Mouse (Mus musculus): ENCODE data around the gene P4ha3.
A peak's percentile ranks its signal among the peaks of the same experiment; 100 is the strongest.
"Not testable (repeated sequence)": the region's sequence is repeated elsewhere in the genome, so short reads cannot be mapped to it uniquely, and the experiment has no call there.

P4ha3 gene

GRCm38 (mm10) chr7:100285383-100285782 is at the start of gene P4ha3:
TSS of gene P4ha3 (plus strand) at chr7:100285520.
- DNase-seq (ENCODE audit: low spot score) = no peak

- no peak for DNase-seq (ENCODE audit: low spot score)
These were observed 47.0 kb upstream of the P4ha3 start for GRCm38 (mm10) chr7:100238271-100238670.

GRCm38 (mm10) chr7:100240601-100241000 is 44.7 kb upstream of the P4ha3 start:
- DNase-seq (ENCODE audit: low spot score) = no peak

- DNase-seq (ENCODE audit: low spot score) = no peak
These were observed 42.3 kb upstream of the P4ha3 start for GRCm38 (mm10) chr7:100243007-100243406.

GRCm38 (mm10) chr7:100244225-100244624 is 41.1 kb upstream of the P4ha3 start:
- DNase-seq (ENCODE audit: low spot score) = no peak

GRCm38 (mm10) chr7:100245176-100245575 is 40.1 kb upstream of the P4ha3 start:
- no peak for DNase-seq (ENCODE audit: low spot score)

- DNase-seq (ENCODE audit: low spot score) = no peak
These were observed 34.7 kb upstream of the P4ha3 start for GRCm38 (mm10) chr7:100250667-100251066.

- DNase-seq (ENCODE audit: low spot score) = no peak
These were observed 23.0 kb upstream of the P4ha3 start for GRCm38 (mm10) chr7:100262350-100262749.

GRCm38 (mm10) chr7:100264934-100265333 is 20.4 kb upstream of the P4ha3 start:
- DNase-seq (ENCODE audit: low spot score) = not testable (repeated sequence)

- no peak for DNase-seq (ENCODE audit: low spot score)
These were observed 13.0 kb upstream of the P4ha3 start for GRCm38 (mm10) chr7:100272369-100272768.

GRCm38 (mm10) chr7:100274507-100274906 is 10.8 kb upstream of the P4ha3 start:
- no peak for DNase-seq (ENCODE audit: low spot score)

GRCm38 (mm10) chr7:100276397-100276796 is 8.9 kb upstream of the P4ha3 start:
- no peak for DNase-seq (ENCODE audit: low spot score)

- DNase-seq (ENCODE audit: low spot score) = no peak
These were observed 5.5 kb upstream of the P4ha3 start for GRCm38 (mm10) chr7:100279803-100280202.

GRCm38 (mm10) chr7:100281596-100281995 is 3.7 kb upstream of the P4ha3 start:
- DNase-seq (ENCODE audit: low spot score) = no peak

- DNase-seq (ENCODE audit: low spot score) = no peak
These were observed 2.0 kb upstream of the P4ha3 start for GRCm38 (mm10) chr7:100283298-100283697.

- DNase-seq (ENCODE audit: low spot score) = peak; percentile 74
These were observed 2.6 kb downstream of the P4ha3 start for GRCm38 (mm10) chr7:100287748-100288578.

- DNase-seq (ENCODE audit: low spot score) = no peak
These were observed 3.3 kb downstream of the P4ha3 start for GRCm38 (mm10) chr7:100288622-100289021.

- no peak for DNase-seq (ENCODE audit: low spot score)
These were observed 8.2 kb downstream of the P4ha3 start for GRCm38 (mm10) chr7:100293546-100293945.

- no peak for DNase-seq (ENCODE audit: low spot score)
These were observed 10.4 kb downstream of the P4ha3 start for GRCm38 (mm10) chr7:100295745-100296144.

GRCm38 (mm10) chr7:100296699-100297098 is 11.4 kb downstream of the P4ha3 start:
- DNase-seq (ENCODE audit: low spot score) = no peak

GRCm38 (mm10) chr7:100298861-100299510 is 13.7 kb downstream of the P4ha3 start:
- no peak for DNase-seq (ENCODE audit: low spot score)

- no peak for DNase-seq (ENCODE audit: low spot score)
These were observed 16.1 kb downstream of the P4ha3 start for GRCm38 (mm10) chr7:100301390-100301789.

- DNase-seq (ENCODE audit: low spot score) = peak; percentile 52
These were observed 17.0 kb downstream of the P4ha3 start for GRCm38 (mm10) chr7:100302316-100302715.
